Comparison of ENCODE assay signal across 9 mouse cellular contexts in the genomic region with DNA sequence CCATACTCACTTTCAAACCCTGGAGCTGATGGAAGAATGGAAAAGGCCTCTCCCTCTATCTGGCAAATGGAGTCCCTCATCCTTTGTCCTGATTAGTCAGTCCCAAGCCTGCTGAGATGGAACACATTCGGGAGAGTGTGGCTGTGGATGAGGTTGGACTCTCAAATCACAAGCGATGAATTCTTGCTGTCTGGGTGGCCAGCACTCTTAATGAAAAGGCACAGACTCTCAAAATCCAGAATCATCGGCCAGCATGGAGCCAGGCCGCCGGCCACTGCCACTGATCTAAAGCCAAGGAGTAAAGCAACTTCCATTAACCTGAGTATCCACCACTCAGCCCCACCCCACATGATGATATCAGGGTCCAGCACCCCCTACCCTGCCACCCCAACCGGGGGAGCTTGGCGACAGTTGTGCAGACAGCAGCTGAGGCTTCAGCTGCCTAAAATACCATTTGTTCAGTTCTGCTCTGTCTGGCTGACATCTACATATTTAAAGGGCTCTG. TPM values are rescaled to one million over a fixed set of nuclear protein-coding genes. Genes with fewer than 3 reads are reported as not detected.
A peak's percentile ranks its signal among the peaks of the same experiment; 100 is the strongest.
DNase-seq lines count a peak whose midpoint lies in the region; ATAC-seq and TF ChIP-seq lines count a peak whose summit lies in the region.
"Had no signal": no experiment of that assay in that cellular context is flagged by ENCODE, and none has a peak within 500 bp of the region (broad histone marks: within the 10 kb centered on the region; RNA-seq: fewer than 3 reads in every experiment).

No protein-coding gene starts in this region.

- DNase-seq in heart, embryonic 10.5 days (ENCODE audit: low spot score): no peak
- DNase-seq in heart, adult 9 months (ENCODE audit: low spot score in 2 of 2): no peak
- no peak for DNase-seq in limb, embryonic 14.5 days (ENCODE audit: low spot score)
- DNase-seq in adrenal gland, adult 18-20 months (ENCODE audit: low spot score in 2 of 2): no peak
- DNase-seq in urinary bladder, postnatal 14 days (ENCODE audit: low spot score): no peak
- DNase-seq in gastrocnemius, adult 18-20 months (ENCODE audit: low spot score): no peak
- DNase-seq: thymus, adult 18-20 months had no signal

- H3K36me3 ChIP-seq in heart, embryonic 10.5 days: no peaks in the 10 kb centered on the region
- no peaks in the 10 kb centered on the region for H3K36me3 ChIP-seq in E14TG2a.4 (ENCODE audit: insufficient read depth, low read length)
- H3K36me3 ChIP-seq in forebrain, embryonic 13.5 days (ENCODE audit: poor library complexity, severe bottlenecking): no peaks in the 10 kb centered on the region
- no peaks in the 10 kb centered on the region for H3K36me3 ChIP-seq in limb, embryonic 14.5 days (ENCODE audit: control insufficient read depth, insufficient read depth, low read length)

- no peak overlapping the region for H3K4me3 ChIP-seq in heart, embryonic 10.5 days
- H3K4me3 ChIP-seq in E14TG2a.4 (replicated peaks; ENCODE audit: low read length): peak overlapping the region; percentile 39
- no peak overlapping the region for H3K4me3 ChIP-seq in forebrain, embryonic 13.5 days
- H3K4me3 ChIP-seq in limb, embryonic 14.5 days (replicated peaks; ENCODE audit: low read length): no peak overlapping the region

- peak overlapping the region; percentile 55 for H3K4me2 ChIP-seq in forebrain, embryonic 13.5 days
- no peak overlapping the region for H3K4me2 ChIP-seq in limb, embryonic 14.5 days (replicated peaks; ENCODE audit: low read depth, low read length, severe bottlenecking)

- no peak for TF ChIP-seq POLR2A in limb, embryonic 14.5 days (IDR thresholded peaks at IDR 0.05; ENCODE audit: borderline replicate concordance, extremely low read depth, insufficient read depth, insufficient read length)

- no peak for ATAC-seq in forebrain, embryonic 13.5 days
- ATAC-seq in limb, embryonic 14.5 days (ENCODE audit: low FRiP score, low read depth): no peak

- WGBS in heart, embryonic 10.5 days: 54% methylated on average over 7 of the region's 7 CpGs
- WGBS in forebrain, embryonic 13.5 days: 26% methylated on average over 7 of the region's 7 CpGs
- WGBS in limb, embryonic 14.5 days: 58% methylated on average over 7 of the region's 7 CpGs

- peak overlapping the region; percentile 97 for H3K27ac ChIP-seq in heart, embryonic 10.5 days
- peak overlapping the region; percentile 98 for H3K27ac ChIP-seq in forebrain, embryonic 13.5 days
- H3K27ac ChIP-seq in limb, embryonic 14.5 days (replicated peaks; ENCODE audit: low read depth, low read length): peak overlapping the region; percentile 91

- H3K4me1 ChIP-seq in heart, embryonic 10.5 days: peaks cover 73% of the 10 kb centered on the region
- peaks cover 88% of the 10 kb centered on the region for H3K4me1 ChIP-seq in E14TG2a.4 (replicated peaks; ENCODE audit: low read depth, low read length)
- peaks cover 72% of the 10 kb centered on the region for H3K4me1 ChIP-seq in forebrain, embryonic 13.5 days
- H3K4me1 ChIP-seq in limb, embryonic 14.5 days (ENCODE audit: control insufficient read depth, insufficient read depth, low read length): peaks cover 71% of the 10 kb centered on the region

- peak overlapping the region; percentile 59 for H3K9ac ChIP-seq in forebrain, embryonic 13.5 days
- no peak overlapping the region for H3K9ac ChIP-seq in limb, embryonic 14.5 days (ENCODE audit: low read depth, low read length, severe bottlenecking)

- no peaks in the 10 kb centered on the region for H3K9me3 ChIP-seq in heart, embryonic 10.5 days
- no peaks in the 10 kb centered on the region for H3K9me3 ChIP-seq in E14TG2a.4 (ENCODE audit: low read length)
- H3K9me3 ChIP-seq in forebrain, embryonic 13.5 days (replicated peaks): no peaks in the 10 kb centered on the region
- H3K9me3 ChIP-seq in limb, embryonic 14.5 days (ENCODE audit: control insufficient read depth, low read length): no peaks in the 10 kb centered on the region

- no peak for TF ChIP-seq CTCF in E14TG2a.4 (conservative IDR thresholded peaks at IDR 0.05; ENCODE audit: low read length)

- no peaks in the 10 kb centered on the region for H3K27me3 ChIP-seq in heart, embryonic 10.5 days (ENCODE audit: insufficient read depth, poor library complexity, severe bottlenecking)
- H3K27me3 ChIP-seq in E14TG2a.4 (ENCODE audit: insufficient read depth, low read length): no peaks in the 10 kb centered on the region
- no peaks in the 10 kb centered on the region for H3K27me3 ChIP-seq in forebrain, embryonic 13.5 days
- no peaks in the 10 kb centered on the region for H3K27me3 ChIP-seq in limb, embryonic 14.5 days (ENCODE audit: control insufficient read depth, insufficient read depth, low read length)

RNA-seq across cellular contexts. Expression of a gene that starts 13.2 kb away (rescaled TPM):
- 28.7 and 35.3 TPM in 2 replicates for polyA plus RNA-seq in heart, embryonic 10.5 days (2016; fragmentation: Nextera tagmentation; extraction: Ambion mirVana)
- 54.2 and 54.8 TPM in 2 replicates for polyA plus RNA-seq in forebrain, embryonic 13.5 days (2015; fragmentation: Nextera tagmentation; extraction: Ambion mirVana)
- polyA plus RNA-seq in limb, embryonic 14.5 days (2012; rRNA removed): 37.1 and 50.8 TPM in 2 replicates
- 33.9 and 37.0 TPM in 2 replicates for polyA plus RNA-seq in limb, embryonic 14.5 days (2014; fragmentation: Nextera tagmentation; extraction: Ambion mirVana)
- 10 to 100 TPM; 61.0 to 61.4 TPM for total RNA-seq in adrenal gland, adult 18-20 months (2021)
- total RNA-seq in gastrocnemius, adult 18-20 months (2021): 10 to 100 TPM; 20.3 to 24.8 TPM

RNA-seq across cellular contexts. Expression of a gene that starts 49.0 kb away (rescaled TPM):
- 26.7 and 33.8 TPM in 2 replicates for polyA plus RNA-seq in heart, embryonic 10.5 days (2016; fragmentation: Nextera tagmentation; extraction: Ambion mirVana)
- 46.1 and 53.1 TPM in 2 replicates for polyA plus RNA-seq in forebrain, embryonic 13.5 days (2015; fragmentation: Nextera tagmentation; extraction: Ambion mirVana)
- polyA plus RNA-seq in limb, embryonic 14.5 days (2012; rRNA removed): 31.3 and 40.7 TPM in 2 replicates
- polyA plus RNA-seq in limb, embryonic 14.5 days (2014; fragmentation: Nextera tagmentation; extraction: Ambion mirVana): 20.0 and 21.4 TPM in 2 replicates
- total RNA-seq in adrenal gland, adult 18-20 months (2021): 10 to 100 TPM; 21.8 to 28.5 TPM
- 10 to 100 TPM; 30.9 to 34.6 TPM for total RNA-seq in gastrocnemius, adult 18-20 months (2021)
